Mouse (Mus musculus): ENCODE measurements at regions not wholly inside any gene's neighbourhood (a gene's known extent, or its start where the extent isn't known, plus 50 kb on each side); places are given as distances from the start of the nearest gene placed in this dataset.

GRCm38 (mm10) chr14:48942882-48943281, 123.0 kb upstream of the Ap5m1 start:
- DNase-seq (ENCODE audit: low read depth): no peak

- DNase-seq (ENCODE audit: low read depth): no peak
Measured at GRCm38 (mm10) chr14:48930886-48931285, 135.0 kb upstream of the Ap5m1 start.

- no peak for DNase-seq (ENCODE audit: low read depth)
Measured at GRCm38 (mm10) chr14:48925870-48926269, 140.0 kb upstream of the Ap5m1 start.

- no peak for DNase-seq (ENCODE audit: low read depth)
Measured at GRCm38 (mm10) chr14:48909420-48909819, 156.5 kb upstream of the Ap5m1 start.

DNA sequence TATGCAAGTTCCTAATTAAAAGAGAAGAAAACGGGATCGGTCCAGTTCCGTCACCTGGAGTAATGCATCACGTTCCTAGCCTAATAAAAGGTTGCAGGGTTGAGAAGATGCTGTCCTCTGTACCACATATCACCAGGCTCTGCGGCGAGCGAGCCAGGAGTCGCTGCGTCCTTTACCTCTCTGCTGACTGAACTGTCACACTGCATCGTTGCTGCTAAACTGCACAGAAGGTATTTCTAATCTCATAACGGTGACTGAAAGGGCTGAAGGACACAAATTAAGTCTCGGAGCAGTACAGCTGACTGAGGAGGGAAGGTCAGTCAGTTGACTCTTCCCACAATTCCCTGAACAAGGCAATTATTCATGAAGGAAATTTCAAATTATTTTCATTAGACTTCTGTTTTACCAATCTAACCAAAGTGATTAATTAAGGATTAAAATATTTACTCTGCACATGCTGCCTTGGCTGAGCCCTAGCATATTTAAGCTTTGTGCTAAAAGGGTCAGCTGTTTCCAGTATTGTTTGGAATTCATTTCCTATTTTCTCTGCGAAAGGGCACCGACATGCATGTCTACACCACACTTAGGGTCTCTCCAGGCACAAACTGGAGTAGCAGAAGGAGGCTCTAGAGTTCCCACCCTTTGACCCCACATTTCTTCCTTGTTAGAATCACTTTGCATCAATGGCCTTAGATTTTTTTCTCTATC, 157.8 kb upstream of the Ap5m1 start:
- DNase-seq (ENCODE audit: low read depth): no peak

DNA sequence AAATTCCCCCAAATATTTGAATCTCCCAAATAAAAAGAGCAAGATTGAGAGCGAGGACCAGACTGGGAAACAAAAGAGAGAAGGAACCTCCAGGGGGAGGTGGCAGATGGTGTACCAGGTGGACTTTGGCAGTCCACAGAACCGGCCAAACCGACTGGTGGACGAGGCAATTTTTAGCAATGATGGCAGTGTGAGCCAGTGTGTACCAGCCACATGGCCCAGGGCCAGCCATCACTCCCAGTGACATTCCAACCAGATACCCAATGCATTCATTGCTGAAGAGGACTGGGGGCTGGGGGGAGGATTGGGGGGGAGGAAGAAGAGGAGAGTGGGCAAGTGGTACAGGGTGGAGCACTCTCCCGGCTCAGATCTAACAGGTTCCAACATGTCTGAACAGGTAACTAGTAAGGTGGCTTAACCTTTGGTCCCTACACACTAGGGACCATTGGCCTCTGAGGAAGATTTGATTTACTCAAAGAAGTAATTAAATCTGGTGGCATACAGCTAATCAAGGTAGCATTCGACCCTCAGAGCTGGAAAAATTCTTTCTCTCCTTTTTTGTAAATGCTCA, 158.4 kb upstream of the Ap5m1 start:
- DNase-seq (ENCODE audit: low read depth): no peak

DNA sequence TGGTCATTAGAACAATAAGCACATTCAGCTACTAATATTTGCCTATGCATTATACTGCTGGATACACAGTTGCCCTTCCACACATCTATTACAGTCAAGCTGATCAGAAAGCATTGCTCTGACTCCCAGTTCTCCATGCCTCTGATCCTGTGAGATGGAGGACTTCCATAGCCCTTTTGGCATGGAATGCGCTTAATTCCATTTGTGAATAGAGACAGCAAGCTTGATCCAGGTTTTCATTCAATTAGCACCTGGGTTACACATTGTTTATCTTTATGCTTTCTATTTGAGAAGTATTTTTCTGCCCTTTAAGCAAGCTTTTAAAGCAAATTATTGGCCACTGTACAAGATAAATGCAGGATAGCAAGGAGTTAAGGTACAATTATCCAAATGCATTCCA, 158.9 kb upstream of the Ap5m1 start:
- no peak for DNase-seq (ENCODE audit: low read depth)

GRCm38 (mm10) chr14:48904576-48904975, 161.3 kb upstream of the Ap5m1 start:
- no peak for DNase-seq (ENCODE audit: low read depth)

DNA sequence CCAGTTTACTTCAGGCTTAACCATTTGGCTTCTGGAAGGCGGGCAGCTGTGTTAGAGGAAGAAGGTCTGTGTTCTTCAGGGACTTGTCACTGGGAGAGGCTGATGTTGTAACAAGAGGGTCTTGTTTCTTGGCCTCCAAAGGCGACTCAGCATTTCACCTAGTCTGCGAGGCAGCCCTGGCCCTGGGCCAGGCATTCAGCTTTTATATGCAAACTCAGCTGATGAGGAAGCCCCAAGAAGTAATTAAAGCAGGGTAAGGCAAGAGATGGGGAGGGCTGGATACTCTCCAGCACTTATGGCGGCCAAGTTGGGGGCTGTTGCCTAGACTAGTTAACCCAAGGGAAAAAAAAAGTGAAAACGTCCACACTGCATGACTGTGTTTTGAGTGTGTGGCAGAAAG, 162.4 kb upstream of the Ap5m1 start:
- no peak for DNase-seq (ENCODE audit: low read depth)

DNA sequence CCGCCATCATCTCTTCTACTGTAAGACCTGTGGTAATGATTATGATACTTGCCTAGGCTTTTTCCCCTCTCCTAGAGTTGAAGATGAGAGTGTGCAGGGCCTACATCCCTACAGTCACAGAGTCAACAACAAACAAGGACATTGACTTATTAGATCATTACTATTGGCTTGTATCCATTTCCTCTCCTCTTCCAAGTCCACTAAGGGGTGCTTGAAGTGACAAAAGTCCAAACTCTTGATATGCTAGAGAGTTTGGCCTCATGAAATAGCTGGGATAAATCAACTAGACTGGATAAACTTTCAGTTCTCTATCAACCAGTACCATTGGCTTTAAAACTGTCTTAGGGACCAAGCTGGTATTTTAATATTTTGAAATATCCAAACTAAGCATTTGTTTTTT, 165.7 kb upstream of the Ap5m1 start:
- no peak for DNase-seq (ENCODE audit: low read depth)

- no peak for DNase-seq (ENCODE audit: low read depth)
Measured at GRCm38 (mm10) chr14:48897140-48897539, 168.8 kb upstream of the Ap5m1 start.

- DNase-seq (ENCODE audit: low read depth): no peak
Measured at GRCm38 (mm10) chr14:48896235-48896634, 169.7 kb upstream of the Ap5m1 start.

- DNase-seq (ENCODE audit: low read depth): no peak
Measured at GRCm38 (mm10) chr14:48891216-48891615, 174.7 kb upstream of the Ap5m1 start.

GRCm38 (mm10) chr14:48888954-48889353, 176.9 kb upstream of the Ap5m1 start:
- no peak for DNase-seq (ENCODE audit: low read depth)

DNA sequence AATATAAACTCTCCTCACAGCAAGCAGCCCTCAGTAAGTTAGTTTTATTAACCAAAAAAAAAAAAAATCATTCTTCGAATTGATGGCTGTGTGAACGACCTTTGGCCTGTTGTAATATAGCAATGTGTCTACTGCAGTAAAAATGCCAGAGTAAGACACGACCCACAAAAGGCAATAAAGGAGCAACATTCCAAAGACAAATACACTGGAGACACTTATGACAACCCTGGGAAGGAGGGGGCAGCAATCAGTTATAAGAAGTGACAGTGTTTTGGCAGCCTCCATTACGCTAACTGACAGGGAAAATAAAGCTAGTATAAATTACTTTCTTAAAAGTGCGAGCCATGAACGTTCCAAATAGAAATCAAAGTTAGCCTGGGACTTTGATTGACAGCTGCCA, 185.9 kb upstream of the Ap5m1 start:
- no peak for DNase-seq (ENCODE audit: low read depth)

GRCm38 (mm10) chr14:48877998-48878657, 187.8 kb upstream of the Ap5m1 start:
- no peak for DNase-seq (ENCODE audit: low read depth)

- DNase-seq (ENCODE audit: low read depth): no peak
Measured at GRCm38 (mm10) chr14:48871313-48871712, 194.6 kb upstream of the Ap5m1 start.

- no peak for DNase-seq (ENCODE audit: low read depth)
Measured at GRCm38 (mm10) chr14:48869956-48870355, 195.9 kb upstream of the Ap5m1 start.

DNA sequence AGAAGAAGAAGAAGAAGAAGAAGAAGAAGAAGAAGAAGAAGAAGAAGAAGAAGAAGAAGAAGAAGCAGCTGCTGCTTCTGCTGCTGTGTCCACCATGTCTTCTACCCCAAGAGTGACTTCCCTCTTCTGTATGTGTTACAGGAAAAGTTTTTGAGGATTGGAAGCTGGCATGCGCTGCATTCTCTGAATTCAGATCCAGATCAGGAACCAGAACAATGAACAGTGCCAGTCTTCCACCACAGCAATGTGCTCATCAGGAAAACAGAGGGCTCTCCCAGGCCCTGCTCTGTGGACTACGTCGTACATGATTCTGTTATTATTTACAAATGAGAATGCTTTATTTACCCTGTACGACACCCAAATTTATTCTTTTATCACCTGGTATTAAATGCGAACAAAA, 181.8 kb upstream of the Otx2 start:
- no peak for DNase-seq (ENCODE audit: low read depth)

- no peak for DNase-seq (ENCODE audit: low read depth)
Measured at GRCm38 (mm10) chr14:48854188-48854924, 180.7 kb upstream of the Otx2 start.

DNA sequence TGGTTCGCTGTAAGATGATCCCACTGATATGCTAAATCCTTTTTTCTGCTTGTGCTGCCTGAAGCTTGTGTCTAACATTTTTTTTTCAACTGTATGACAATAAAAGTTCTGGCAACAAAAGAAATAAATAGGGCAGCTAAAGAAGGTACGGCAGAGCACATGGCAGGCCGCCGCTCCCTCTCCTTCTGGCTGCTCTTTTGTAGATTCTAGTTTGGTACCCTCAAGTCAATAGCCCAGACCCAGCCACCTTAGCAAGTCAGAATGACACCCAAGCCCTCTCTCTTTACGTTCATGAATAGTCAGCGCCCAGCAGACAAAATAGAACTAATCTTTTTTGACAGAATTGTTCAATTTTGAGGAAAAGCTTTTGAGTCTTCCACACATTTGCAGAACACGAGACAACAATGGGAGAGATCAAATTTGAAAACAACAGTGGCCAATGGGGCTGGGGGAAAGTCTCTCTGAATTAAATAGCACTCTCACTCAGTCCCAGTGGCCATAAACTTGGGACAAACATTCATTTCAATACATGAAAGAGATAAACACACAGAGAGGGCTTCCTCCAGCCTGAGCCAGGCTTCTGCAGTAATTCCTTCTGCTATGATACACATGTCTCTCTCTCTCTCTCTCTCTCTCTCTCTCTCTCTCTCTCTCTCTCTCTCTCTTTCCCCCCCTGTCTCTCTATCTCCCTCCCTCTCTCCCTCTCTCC, 180.0 kb upstream of the Otx2 start:
- no peak for DNase-seq (ENCODE audit: low read depth)

- DNase-seq (ENCODE audit: low read depth): no peak
Measured at GRCm38 (mm10) chr14:48852787-48853186, 179.2 kb upstream of the Otx2 start.

Data from gonadal fat pad, adult 2 months (tissue).